Mouse (Mus musculus): ENCODE results near the gene Rplp2. TPM values are rescaled to one million over a fixed set of nuclear protein-coding genes. Genes with fewer than 3 reads are reported as not detected.

Rplp2 gene
- polyA plus RNA-seq, 1 experiment from 2014 or later: 888 TPM

DNA sequence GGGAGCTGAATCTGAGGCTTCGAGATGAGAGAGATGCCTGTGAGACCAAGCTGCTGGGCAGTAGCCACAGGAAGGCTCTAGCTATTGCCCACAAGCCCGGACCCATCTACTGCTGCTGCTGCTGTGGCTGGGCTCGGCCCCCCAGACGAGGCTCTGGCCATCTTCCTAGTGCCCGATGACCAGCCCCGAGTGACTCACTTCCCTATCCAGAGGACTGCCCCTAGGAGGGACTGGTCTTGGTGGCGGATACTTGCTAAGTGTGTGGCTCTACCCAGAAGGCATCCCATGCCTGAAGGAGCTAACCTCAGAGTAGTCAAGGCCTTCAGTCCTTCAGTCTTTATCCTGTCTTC is 18.9 kb downstream of the Rplp2 start:
- Histone ChIP-seq H3K36me3 (peaks cover 17% of the 10 kb centered on the region), H3K9ac (no peak overlapping the region), H3K4me3 (no peak overlapping the region), H3K27ac (no peak overlapping the region), H3K27me3 (peaks cover 59% of the 10 kb centered on the region), H3K9me3 (replicated peaks) (no peaks in the 10 kb centered on the region), H3K4me2 (replicated peaks) (no peak overlapping the region; the same call in 1 of the 2 replicates), H3K4me1 (peaks cover 55% of the 10 kb centered on the region)
- 74% methylated on average over 7 of the region's 7 CpGs for WGBS
- no peak for ATAC-seq (ENCODE audit: low FRiP score)

GRCm38 (mm10) chr7:141466607-141467148 is 19.5 kb downstream of the Rplp2 start:
- Histone ChIP-seq H3K9ac (peak overlapping the region; percentile 77), H3K27ac (peak overlapping the region; percentile 92; the same call in 1 of the 2 replicates), H3K27me3 (peaks cover 52% of the 10 kb centered on the region), H3K4me3 (peak overlapping the region; percentile 61), H3K9me3 (replicated peaks) (no peaks in the 10 kb centered on the region), H3K4me1 (peaks cover 52% of the 10 kb centered on the region), H3K36me3 (peaks cover 23% of the 10 kb centered on the region), H3K4me2 (replicated peaks) (peak overlapping the region; percentile 65)
- WGBS: 65% methylated on average over 10 of the region's 10 CpGs
- no peak for ATAC-seq (ENCODE audit: low FRiP score)

DNA sequence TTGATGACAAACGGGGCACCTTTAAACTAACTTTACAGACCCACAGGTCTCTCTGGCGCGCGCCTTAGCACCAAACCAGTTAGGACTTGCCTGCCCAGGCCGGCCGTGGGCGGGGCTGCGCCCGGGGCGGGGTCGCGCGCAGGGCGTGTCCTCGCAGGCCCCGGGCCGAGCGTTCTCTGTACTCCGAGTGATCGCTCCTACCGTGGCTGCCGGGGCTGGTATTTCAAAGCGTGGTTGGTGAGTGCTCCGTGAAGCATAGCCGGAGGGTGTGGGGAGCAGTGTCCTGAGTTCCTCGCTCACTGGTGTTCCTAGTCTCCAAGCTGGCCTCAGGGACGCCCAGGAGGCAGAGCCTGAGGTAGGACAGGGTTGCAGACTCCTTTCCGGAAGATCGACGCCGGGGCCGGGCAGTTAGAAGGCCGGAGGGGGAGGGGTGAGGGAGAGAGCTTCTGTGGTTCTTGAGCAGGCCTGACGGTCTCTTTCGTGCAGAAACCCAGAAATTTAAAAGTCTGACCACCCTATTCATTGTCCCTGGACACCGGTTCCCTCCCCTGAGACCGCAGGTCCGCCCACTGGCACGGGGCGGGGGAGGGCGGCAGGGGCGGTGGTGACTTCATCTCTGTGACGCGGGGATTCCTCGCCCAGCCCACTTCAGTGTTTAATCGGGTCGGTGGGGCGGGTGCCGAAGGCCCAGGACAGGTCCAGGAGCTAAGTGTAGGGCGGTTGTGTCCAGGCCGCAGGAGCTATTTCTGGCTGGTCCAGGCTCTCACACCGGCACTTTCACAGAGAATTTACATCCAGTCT is 20.3 kb downstream of the Rplp2 start, which contains the start of gene Cd151:
TSS of gene Cd151 (plus strand) at position 163 of the 801 bp plus-strand sequence.
- H3K4me3 ChIP-seq: peak within 1 kb of the TSS; percentile 61
- H3K4me2 ChIP-seq (replicated peaks): peak within 1 kb of the TSS; percentile 65
- H3K27ac ChIP-seq: peak within 1 kb of the TSS; percentile 92
- peaks cover 29% of the 10 kb centered on the region for H3K36me3 ChIP-seq
- peak within 1 kb of the TSS; percentile 77 for H3K9ac ChIP-seq
- peaks cover 45% of the 10 kb centered on the region for H3K4me1 ChIP-seq
- WGBS: under 1% methylated on average over 52 of the region's 52 CpGs
- no peaks in the 10 kb centered on the region for H3K9me3 ChIP-seq (replicated peaks)
- ATAC-seq (ENCODE audit: low FRiP score): peak; percentile 59
- H3K27me3 ChIP-seq: peaks cover 45% of the 10 kb centered on the region

- peaks cover 37% of the 10 kb centered on the region for H3K27me3 ChIP-seq
- WGBS: 19% methylated on average over 5 of the region's 5 CpGs
- H3K9ac ChIP-seq: peak overlapping the region; percentile 77
- peaks cover 45% of the 10 kb centered on the region for H3K4me1 ChIP-seq
- peak overlapping the region; percentile 61 for H3K4me3 ChIP-seq
- H3K36me3 ChIP-seq: peaks cover 34% of the 10 kb centered on the region
- ATAC-seq (ENCODE audit: low FRiP score): peak; percentile 38
- peak overlapping the region; percentile 92 for H3K27ac ChIP-seq
- H3K4me2 ChIP-seq (replicated peaks): peak overlapping the region; percentile 65
- H3K9me3 ChIP-seq (replicated peaks): no peaks in the 10 kb centered on the region
Observed at GRCm38 (mm10) chr7:141468164-141468521, 21.0 kb downstream of the Rplp2 start.

DNA sequence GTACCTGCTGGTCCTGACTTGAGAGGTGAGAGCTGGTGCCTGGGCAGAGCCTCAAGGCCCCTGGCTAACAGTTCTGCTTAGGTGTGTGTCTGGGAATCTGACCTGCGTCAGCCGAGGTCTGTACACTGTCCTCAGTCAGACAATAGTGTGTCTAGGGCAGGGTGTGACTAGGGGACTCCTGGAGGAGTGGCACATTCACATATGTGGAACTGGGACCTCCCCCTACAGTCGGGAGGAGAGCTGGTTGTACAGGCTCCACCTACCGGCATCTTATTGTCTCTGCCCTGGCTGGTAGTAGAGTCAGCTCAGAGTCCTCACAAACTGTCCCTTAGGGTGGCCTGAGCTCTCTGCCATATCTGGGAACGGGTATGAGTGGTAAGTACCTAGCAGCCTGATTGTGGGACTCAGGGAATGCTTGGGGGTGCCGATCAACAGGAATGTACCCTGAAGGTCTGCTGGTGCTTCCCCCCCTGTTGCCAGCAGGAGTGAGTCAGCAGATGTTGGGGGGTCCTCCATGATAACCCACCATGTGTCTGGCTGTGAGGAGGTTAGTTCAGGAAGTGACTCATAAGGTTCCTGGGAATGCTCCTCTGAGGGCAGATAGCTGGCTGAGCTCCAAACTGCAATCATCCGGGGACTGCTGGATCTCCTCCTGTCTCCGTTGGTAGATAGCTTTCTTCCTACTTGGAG is 21.5 kb downstream of the Rplp2 start:
- Histone ChIP-seq H3K4me1 (peaks cover 49% of the 10 kb centered on the region), H3K9ac (peak overlapping the region; percentile 77), H3K4me3 (peak overlapping the region; percentile 61), H3K27ac (peak overlapping the region; percentile 92), H3K9me3 (replicated peaks) (no peaks in the 10 kb centered on the region), H3K27me3 (peaks cover 32% of the 10 kb centered on the region), H3K36me3 (peaks cover 34% of the 10 kb centered on the region), H3K4me2 (replicated peaks) (peak overlapping the region; percentile 65)
- peak; percentile 85 for ATAC-seq (ENCODE audit: low FRiP score)
- WGBS: 20% methylated on average over 8 of the region's 8 CpGs

DNA sequence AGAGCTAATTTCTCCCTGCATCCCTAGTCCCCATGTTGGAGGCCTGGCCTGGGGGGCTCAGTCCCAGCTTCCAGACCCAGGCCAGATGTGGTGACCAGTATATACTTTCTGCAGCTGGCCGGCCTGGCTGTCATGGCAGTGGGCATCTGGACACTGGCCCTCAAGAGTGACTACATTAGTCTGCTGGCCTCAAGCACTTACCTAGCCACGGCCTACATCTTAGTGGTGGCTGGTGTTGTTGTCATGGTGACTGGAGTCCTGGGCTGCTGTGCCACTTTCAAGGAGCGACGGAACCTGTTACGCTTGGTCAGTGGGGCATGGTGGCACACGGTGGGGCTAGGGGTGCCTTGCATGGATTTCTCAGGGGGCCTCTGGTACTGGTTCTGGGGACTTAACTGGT is 22.2 kb downstream of the Rplp2 start:
- H3K4me3 ChIP-seq: peak overlapping the region; percentile 61
- H3K27me3 ChIP-seq: peaks cover 25% of the 10 kb centered on the region
- H3K36me3 ChIP-seq: peaks cover 34% of the 10 kb centered on the region
- H3K9ac ChIP-seq: peak overlapping the region; percentile 77
- peak overlapping the region; percentile 92 for H3K27ac ChIP-seq
- H3K4me1 ChIP-seq: peaks cover 56% of the 10 kb centered on the region
- H3K4me2 ChIP-seq (replicated peaks): peak overlapping the region; percentile 65
- H3K9me3 ChIP-seq (replicated peaks): no peaks in the 10 kb centered on the region
- WGBS: 70% methylated on average over 6 of the region's 6 CpGs
- no peak for ATAC-seq (ENCODE audit: low FRiP score)

GRCm38 (mm10) chr7:141469901-141470636 is 22.9 kb downstream of the Rplp2 start:
- Histone ChIP-seq H3K4me2 (replicated peaks) (peak overlapping the region; percentile 65), H3K27ac (peak overlapping the region; percentile 5; the same call in 1 of the 2 replicates), H3K9ac (peak overlapping the region; percentile 77; the same call in 1 of the 2 replicates), H3K4me1 (peaks cover 54% of the 10 kb centered on the region), H3K36me3 (peaks cover 34% of the 10 kb centered on the region), H3K4me3 (no peak overlapping the region), H3K27me3 (peaks cover 18% of the 10 kb centered on the region), H3K9me3 (replicated peaks) (no peaks in the 10 kb centered on the region)
- WGBS: 95% methylated on average over 18 of the region's 18 CpGs
- no peak for ATAC-seq (ENCODE audit: low FRiP score)

DNA sequence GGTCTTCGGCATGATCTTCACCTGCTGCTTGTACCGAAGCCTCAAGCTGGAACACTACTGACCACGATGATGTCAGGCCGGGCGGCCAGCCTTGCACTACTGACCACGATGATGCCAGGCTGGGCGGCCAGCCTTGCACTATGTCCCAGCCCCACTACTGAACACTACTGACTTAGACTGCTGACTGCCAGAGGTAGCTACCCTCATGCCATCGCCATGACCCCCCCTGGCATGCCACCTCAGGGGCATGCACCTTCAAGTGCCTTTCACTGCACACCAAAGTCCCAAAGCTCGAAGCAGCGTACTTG is 23.4 kb downstream of the Rplp2 start:
- no peak overlapping the region for H3K4me3 ChIP-seq
- H3K27ac ChIP-seq: no peak overlapping the region
- H3K9me3 ChIP-seq (replicated peaks): no peaks in the 10 kb centered on the region
- peaks cover 14% of the 10 kb centered on the region for H3K27me3 ChIP-seq
- no peak overlapping the region for H3K9ac ChIP-seq
- peaks cover 51% of the 10 kb centered on the region for H3K4me1 ChIP-seq
- 92% methylated on average over 10 of the region's 10 CpGs for WGBS
- H3K36me3 ChIP-seq: peaks cover 34% of the 10 kb centered on the region
- no peak overlapping the region for H3K4me2 ChIP-seq (replicated peaks)
- ATAC-seq (ENCODE audit: low FRiP score): no peak

- Histone ChIP-seq H3K4me3 (no peak overlapping the region), H3K9ac (no peak overlapping the region), H3K36me3 (peaks cover 34% of the 10 kb centered on the region), H3K9me3 (replicated peaks) (no peaks in the 10 kb centered on the region), H3K27me3 (peaks cover 14% of the 10 kb centered on the region), H3K4me1 (peaks cover 56% of the 10 kb centered on the region), H3K4me2 (replicated peaks) (no peak overlapping the region), H3K27ac (no peak overlapping the region)
- 98% methylated on average over 1 of the region's 1 CpGs for WGBS
- ATAC-seq (ENCODE audit: low FRiP score): no peak
Observed at GRCm38 (mm10) chr7:141471236-141471635, 24.1 kb downstream of the Rplp2 start.

GRCm38 (mm10) chr7:141472226-141472625 is 25.1 kb downstream of the Rplp2 start:
- ATAC-seq (ENCODE audit: low FRiP score): no peak
- H3K9me3 ChIP-seq (replicated peaks): no peaks in the 10 kb centered on the region
- H3K36me3 ChIP-seq: peaks cover 34% of the 10 kb centered on the region
- peaks cover 18% of the 10 kb centered on the region for H3K27me3 ChIP-seq
- no peak overlapping the region for H3K9ac ChIP-seq
- H3K4me2 ChIP-seq (replicated peaks): no peak overlapping the region
- WGBS: 79% methylated on average over 6 of the region's 6 CpGs
- no peak overlapping the region for H3K4me3 ChIP-seq
- no peak overlapping the region for H3K27ac ChIP-seq
- H3K4me1 ChIP-seq: peaks cover 59% of the 10 kb centered on the region

GRCm38 (mm10) chr7:141472763-141473162 is 25.6 kb downstream of the Rplp2 start:
- H3K4me1 ChIP-seq: peaks cover 59% of the 10 kb centered on the region
- no peak overlapping the region for H3K4me2 ChIP-seq (replicated peaks)
- H3K36me3 ChIP-seq: peaks cover 34% of the 10 kb centered on the region
- WGBS: 93% methylated on average over 6 of the region's 6 CpGs
- peaks cover 23% of the 10 kb centered on the region for H3K27me3 ChIP-seq
- no peak for ATAC-seq (ENCODE audit: low FRiP score)
- H3K27ac ChIP-seq: no peak overlapping the region
- H3K4me3 ChIP-seq: no peak overlapping the region
- H3K9ac ChIP-seq: no peak overlapping the region
- H3K9me3 ChIP-seq (replicated peaks): no peaks in the 10 kb centered on the region

DNA sequence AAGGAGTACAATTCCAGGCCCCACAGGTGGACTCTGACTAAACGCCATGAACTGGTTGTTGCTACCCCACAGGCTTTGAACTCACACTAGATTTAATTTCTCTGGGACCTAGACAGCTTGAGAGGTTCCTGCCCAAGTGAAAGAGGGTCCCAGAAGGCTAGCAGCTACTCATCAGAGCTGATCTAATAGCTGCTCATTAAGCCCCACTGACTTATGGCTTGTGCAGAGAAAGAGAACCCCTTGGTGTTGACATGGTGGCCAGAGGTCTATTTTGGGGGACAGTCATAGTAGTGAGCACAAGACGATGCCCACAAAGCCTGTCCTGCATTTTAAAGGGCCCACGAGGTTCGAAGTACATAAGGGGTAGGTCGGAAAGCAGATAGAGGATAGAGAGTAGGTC is 27.0 kb downstream of the Rplp2 start:
- Histone ChIP-seq H3K9me3 (replicated peaks) (no peaks in the 10 kb centered on the region), H3K27ac (no peak overlapping the region), H3K4me2 (replicated peaks) (peak overlapping the region; percentile 84), H3K27me3 (peaks cover 30% of the 10 kb centered on the region), H3K36me3 (peaks cover 34% of the 10 kb centered on the region), H3K4me1 (peaks cover 46% of the 10 kb centered on the region), H3K9ac (peak overlapping the region; percentile 85), H3K4me3 (peak overlapping the region; percentile 55)
- no peak for ATAC-seq (ENCODE audit: low FRiP score)
- whole genome bisulfite sequencing: 11% methylated on average over 5 of the region's 5 CpGs

All from hindbrain, embryonic 12.5 days (tissue).